Mouse (Mus musculus) limb, embryonic 12.5 days (tissue): Measurements from ENCODE around the gene Dera. TPM values are rescaled to one million over a fixed set of nuclear protein-coding genes. Genes with fewer than 3 reads are reported as not detected.

Experiments
- ATAC-seq: fragments of 200-750 bp; cut with Nextera tagmentation; 2 replicates; pipeline ENCODE4 v1.8.0; 2017; ENCODE audit warnings: low read depth, moderate TSS enrichment; ENCODE audit not compliant: insufficient number of reproducible peaks, insufficient read depth, low FRiP score, low TSS enrichment
- H3K27ac ChIP-seq: fragments of 300-500 bp; sonication (generic); 2 replicates; pipeline ENCODE4 v1.5.1; 2016; ENCODE audit warnings: mild to moderate bottlenecking, moderate library complexity
- H3K27me3 ChIP-seq: fragments of 300-500 bp; sonication (generic); 2 replicates; pipeline ENCODE4 v1.6.1; 2016; ENCODE audit warnings: mild to moderate bottlenecking, moderate library complexity
- H3K36me3 ChIP-seq: fragments of 300-500 bp; sonication (generic); 2 replicates; pipeline ENCODE4 v1.6.1; 2016; ENCODE audit warnings: mild to moderate bottlenecking, moderate library complexity
- H3K4me1 ChIP-seq: fragments of 300-500 bp; sonication (generic); replicated peaks from 2 replicates; pipeline ENCODE4 v1.6.1; 2016
- H3K4me2 ChIP-seq: fragments of 300-500 bp; sonication (generic); 2 replicates; pipeline ENCODE4 v1.6.1; 2016; ENCODE audit warnings: mild to moderate bottlenecking, moderate library complexity
- H3K4me3 ChIP-seq: fragments of 300-500 bp; sonication (generic); replicated peaks from 2 replicates; pipeline ENCODE4 v1.5.1; 2016; ENCODE audit warnings: mild to moderate bottlenecking
- H3K9ac ChIP-seq: fragments of 300-500 bp; sonication (generic); replicated peaks from 2 replicates; pipeline ENCODE4 v1.6.1; 2016; ENCODE audit warnings: mild to moderate bottlenecking, moderate library complexity
- H3K9me3 ChIP-seq: fragments of 300-500 bp; sonication (generic); 2 replicates; pipeline ENCODE4 v1.6.1; 2016; ENCODE audit warnings: mild to moderate bottlenecking, moderate library complexity
- WGBS: fragments of 180-500 bp; shearing (Covaris S2); methylation state at CpG from one replicate; pipeline ENCODE4 v1.1.7; 2016; 5-methylcytosine and 5-hydroxymethylcytosine counted together
- polyA plus RNA-seq: library from polyadenylated mRNA; unstranded; fragments of >200 nt; fragmentation: Nextera tagmentation; extraction: Ambion mirVana; gene quantifications from 2 replicates; pipeline ENCODE4 v1.2.1, GENCODE M21; 2016

The Dera gene
- polyA plus RNA-seq, 1 experiment from 2014 or later, result 63.0 TPM

- ATAC-seq, result 0 out of 2 replicates have a peak, but pooled peaks have one; percentile 34
- Histone ChIP-seq H3K27me3 (no peaks in the 10 kb centered on the region), H3K36me3 (peaks cover 7% of the 10 kb centered on the region; the same call in 1 of the 2 replicates), H3K9me3 (no peaks in the 10 kb centered on the region), H3K4me2 (no peak overlapping the region), H3K9ac (no peak overlapping the region), H3K4me1 (peaks cover 21% of the 10 kb centered on the region), H3K4me3 (no peak overlapping the region), H3K27ac (no peak overlapping the region)
- 57% methylated on average over 2 of the region's 2 CpGs for WGBS
These were observed 35.3 kb downstream of the Dera start for GRCm38 (mm10) chr6:137789658-137790057.

GRCm38 (mm10) chr6:137795494-137795893 lies 41.1 kb downstream of the Dera start:
- Histone ChIP-seq H3K4me2 (no peak overlapping the region), H3K36me3 (peaks cover 15% of the 10 kb centered on the region), H3K4me3 (no peak overlapping the region), H3K27ac (no peak overlapping the region), H3K4me1 (peaks cover 7% of the 10 kb centered on the region; the same call in 1 of the 2 replicates), H3K9ac (no peak overlapping the region), H3K27me3 (no peaks in the 10 kb centered on the region), H3K9me3 (peaks cover 10% of the 10 kb centered on the region)
- ATAC-seq, result no peak
- WGBS, result 5% methylated on average over 2 of the region's 2 CpGs

GRCm38 (mm10) chr6:137796596-137797567 lies 42.5 kb downstream of the Dera start:
- H3K27ac ChIP-seq, result no peak overlapping the region
- no peak overlapping the region for H3K4me2 ChIP-seq
- H3K4me1 ChIP-seq, result peaks cover 7% of the 10 kb centered on the region; the same call in 1 of the 2 replicates
- peaks cover 16% of the 10 kb centered on the region for H3K9me3 ChIP-seq
- no peak overlapping the region for H3K4me3 ChIP-seq
- WGBS, result 67% methylated on average over 29 of the region's 29 CpGs
- ATAC-seq, result no peak; the same call in 1 of the 2 replicates
- H3K9ac ChIP-seq, result no peak overlapping the region
- H3K27me3 ChIP-seq, result no peaks in the 10 kb centered on the region
- peaks cover 21% of the 10 kb centered on the region for H3K36me3 ChIP-seq

GRCm38 (mm10) chr6:137799253-137799652 lies 44.9 kb downstream of the Dera start:
- Histone ChIP-seq H3K4me1 (peaks cover 18% of the 10 kb centered on the region), H3K27me3 (no peaks in the 10 kb centered on the region), H3K27ac (no peak overlapping the region), H3K4me3 (no peak overlapping the region), H3K9me3 (peaks cover 16% of the 10 kb centered on the region), H3K36me3 (peaks cover 21% of the 10 kb centered on the region), H3K4me2 (no peak overlapping the region), H3K9ac (no peak overlapping the region)
- ATAC-seq, result no peak
- WGBS, result 83% methylated on average over 9 of the region's 9 CpGs

- WGBS, result 33% methylated on average over 12 of the region's 12 CpGs
- peak overlapping the region; percentile 56; the same call in 1 of the 2 replicates for H3K27ac ChIP-seq
- H3K9me3 ChIP-seq, result peaks cover 16% of the 10 kb centered on the region
- H3K27me3 ChIP-seq, result no peaks in the 10 kb centered on the region
- H3K9ac ChIP-seq, result no peak overlapping the region
- no peak overlapping the region for H3K4me3 ChIP-seq
- H3K4me2 ChIP-seq, result no peak overlapping the region
- ATAC-seq, result peak; percentile 29; the same call in 1 of the 2 replicates
- peaks cover 42% of the 10 kb centered on the region for H3K4me1 ChIP-seq
- H3K36me3 ChIP-seq, result peaks cover 21% of the 10 kb centered on the region
These were observed 49.2 kb downstream of the Dera start for GRCm38 (mm10) chr6:137803456-137804005.

GRCm38 (mm10) chr6:137804121-137804520 lies 49.8 kb downstream of the Dera start:
- peaks cover 16% of the 10 kb centered on the region for H3K9me3 ChIP-seq
- no peaks in the 10 kb centered on the region for H3K27me3 ChIP-seq
- peaks cover 18% of the 10 kb centered on the region for H3K36me3 ChIP-seq
- H3K4me1 ChIP-seq, result peaks cover 42% of the 10 kb centered on the region
- H3K27ac ChIP-seq, result peak overlapping the region; percentile 56; the same call in 1 of the 2 replicates
- ATAC-seq, result peak; percentile 6; the same call in 1 of the 2 replicates
- no peak overlapping the region for H3K4me3 ChIP-seq
- 43% methylated on average over 7 of the region's 7 CpGs for WGBS
- H3K9ac ChIP-seq, result no peak overlapping the region
- no peak overlapping the region for H3K4me2 ChIP-seq

- Histone ChIP-seq H3K4me2 (no peak overlapping the region), H3K9ac (no peak overlapping the region), H3K4me3 (no peak overlapping the region), H3K4me1 (peaks cover 42% of the 10 kb centered on the region), H3K27me3 (no peaks in the 10 kb centered on the region), H3K9me3 (peaks cover 14% of the 10 kb centered on the region), H3K27ac (no peak overlapping the region; the same call in 1 of the 2 replicates), H3K36me3 (peaks cover 14% of the 10 kb centered on the region)
- no peak for ATAC-seq
- 35% methylated on average over 9 of the region's 9 CpGs for WGBS
These were observed 50.3 kb downstream of the Dera start for GRCm38 (mm10) chr6:137804606-137805005.

GRCm38 (mm10) chr6:137806342-137806741 lies 52.0 kb downstream of the Dera start:
- no peaks in the 10 kb centered on the region; the same call in 1 of the 2 replicates for H3K36me3 ChIP-seq
- 68% methylated on average over 3 of the region's 3 CpGs for WGBS
- no peak for ATAC-seq
- H3K4me1 ChIP-seq, result peaks cover 48% of the 10 kb centered on the region
- no peak overlapping the region for H3K27ac ChIP-seq
- no peak overlapping the region for H3K4me2 ChIP-seq
- H3K27me3 ChIP-seq, result no peaks in the 10 kb centered on the region
- H3K9ac ChIP-seq, result no peak overlapping the region
- H3K4me3 ChIP-seq, result no peak overlapping the region
- H3K9me3 ChIP-seq, result no peaks in the 10 kb centered on the region

DNA sequence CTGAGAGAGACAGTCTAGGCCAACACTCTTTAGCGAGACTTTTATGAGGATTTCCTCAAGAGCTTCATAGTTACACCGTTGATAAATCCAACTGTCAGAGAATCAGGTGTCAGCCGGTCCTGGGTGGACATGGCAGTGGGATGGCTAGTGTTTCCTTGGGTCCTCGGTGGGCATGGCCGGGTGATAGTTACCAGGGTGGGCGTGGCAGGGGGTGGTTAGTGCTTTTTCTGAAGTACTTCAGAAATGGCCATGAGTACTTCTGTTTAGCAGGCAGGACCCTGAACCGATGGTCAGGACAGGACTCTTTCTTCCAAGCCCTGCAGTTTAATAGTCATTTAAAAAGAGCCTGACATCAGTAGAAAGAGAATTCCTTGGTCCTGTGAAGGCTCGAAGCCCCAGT lies 52.5 kb downstream of the Dera start:
- no peak overlapping the region for H3K4me2 ChIP-seq
- 80% methylated on average over 8 of the region's 8 CpGs for WGBS
- no peaks in the 10 kb centered on the region for H3K27me3 ChIP-seq
- no peak overlapping the region for H3K27ac ChIP-seq
- H3K9me3 ChIP-seq, result no peaks in the 10 kb centered on the region
- no peak overlapping the region for H3K4me3 ChIP-seq
- no peak overlapping the region for H3K9ac ChIP-seq
- peaks cover 48% of the 10 kb centered on the region for H3K4me1 ChIP-seq
- ATAC-seq, result no peak
- H3K36me3 ChIP-seq, result no peaks in the 10 kb centered on the region; the same call in 1 of the 2 replicates

DNA sequence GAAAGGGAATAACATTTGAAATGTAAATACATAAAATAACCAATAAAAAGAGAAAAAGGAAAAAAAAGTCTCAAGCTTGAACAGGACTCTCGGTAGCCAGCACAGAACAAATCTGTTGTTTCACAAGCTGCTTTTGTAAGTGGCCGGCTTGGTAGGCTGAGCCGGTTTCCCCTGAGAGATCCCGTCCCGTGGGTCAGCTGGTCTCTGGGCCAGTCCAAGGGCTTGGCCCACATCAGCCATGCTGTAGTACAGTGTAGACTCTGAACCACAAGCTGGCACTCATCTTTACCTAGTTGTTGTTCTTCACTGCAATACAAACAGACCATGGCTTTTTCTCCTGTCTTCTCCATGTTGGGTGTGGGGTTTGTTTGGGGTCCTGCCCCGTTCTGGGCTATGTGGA lies 53.0 kb downstream of the Dera start:
- H3K4me1 ChIP-seq, result peaks cover 48% of the 10 kb centered on the region
- H3K36me3 ChIP-seq, result no peaks in the 10 kb centered on the region
- H3K4me3 ChIP-seq, result no peak overlapping the region
- H3K27ac ChIP-seq, result no peak overlapping the region
- 82% methylated on average over 6 of the region's 6 CpGs for WGBS
- H3K27me3 ChIP-seq, result no peaks in the 10 kb centered on the region
- H3K9ac ChIP-seq, result no peak overlapping the region
- no peak overlapping the region for H3K4me2 ChIP-seq
- ATAC-seq, result no peak
- no peaks in the 10 kb centered on the region for H3K9me3 ChIP-seq

DNA sequence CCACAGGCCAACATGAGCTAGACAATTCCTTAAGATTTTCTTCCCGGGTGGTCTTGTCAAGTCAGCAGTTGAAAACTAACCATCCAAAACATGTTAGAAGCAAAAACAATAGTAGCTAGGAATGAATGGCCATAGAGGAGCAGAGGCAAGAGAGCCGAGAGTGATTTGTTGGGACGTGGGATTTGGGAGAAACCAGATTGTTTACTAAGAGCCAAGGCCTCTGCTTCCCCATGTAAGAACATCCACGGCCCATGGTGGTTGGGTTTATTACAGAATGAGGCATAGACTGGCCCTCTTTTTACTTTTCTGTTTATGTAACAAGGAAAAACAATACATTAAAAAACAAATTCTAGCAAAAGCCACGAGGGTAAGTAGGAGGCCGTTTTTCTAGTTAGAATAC lies 54.4 kb downstream of the Dera start:
- Histone ChIP-seq H3K9ac (no peak overlapping the region), H3K4me2 (no peak overlapping the region), H3K27me3 (no peaks in the 10 kb centered on the region), H3K4me3 (no peak overlapping the region), H3K4me1 (peaks cover 39% of the 10 kb centered on the region), H3K27ac (no peak overlapping the region), H3K36me3 (no peaks in the 10 kb centered on the region), H3K9me3 (no peaks in the 10 kb centered on the region)
- whole genome bisulfite sequencing, result 91% methylated on average over 6 of the region's 6 CpGs
- ATAC-seq, result no peak
